Mouse (Mus musculus): Measurements from ENCODE around the gene Rilpl1.

DNA sequence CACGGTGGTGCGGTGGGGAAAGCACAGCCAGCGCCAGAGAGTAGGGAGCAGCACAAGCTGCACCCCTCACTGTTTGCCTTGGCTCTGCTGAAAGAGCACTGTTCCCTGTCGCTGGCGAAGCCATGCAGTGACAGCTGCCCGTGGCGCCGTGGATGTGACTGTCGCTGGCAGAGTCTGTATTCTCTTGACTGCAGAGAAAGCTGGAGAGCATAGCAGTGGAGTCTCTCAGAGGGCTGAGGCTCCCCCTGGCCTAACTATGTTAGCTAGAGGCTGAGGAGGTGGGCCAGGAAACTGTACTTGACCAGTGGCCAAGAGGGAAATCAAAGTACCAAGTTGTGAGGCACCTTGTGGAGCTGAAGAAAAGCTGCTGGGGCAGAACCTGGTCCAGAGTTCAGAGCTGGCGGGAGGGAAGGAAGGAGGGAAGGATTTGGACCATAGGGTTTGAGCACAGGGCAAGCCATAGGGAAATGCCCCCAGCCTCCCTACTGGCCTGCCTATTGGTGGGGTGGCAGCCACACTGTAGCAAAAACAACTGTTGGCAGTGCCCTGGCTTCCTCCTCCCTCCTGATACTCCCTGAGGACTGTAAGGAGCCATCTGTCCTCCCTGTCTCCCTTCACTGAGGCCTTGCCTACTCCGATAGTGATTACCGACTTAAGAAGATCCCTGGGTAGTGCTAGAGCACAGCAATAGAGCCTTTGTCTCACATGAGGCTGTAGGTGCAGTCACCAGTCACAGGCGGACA, 77.7 kb downstream of the Rilpl1 start:
- TF ChIP-seq POLR2A (IDR thresholded peaks at IDR 0.05; ENCODE audit: low read depth, low read length) (no peak), CTCF (IDR thresholded peaks at IDR 0.05; ENCODE audit: extremely low read depth, insufficient read depth, insufficient read length, insufficient replicate concordance) (no peak)

All from spleen, adult 2 months (tissue).